Mouse (Mus musculus): Measurements from ENCODE around the gene Igf2. TPM values are rescaled to one million over a fixed set of nuclear protein-coding genes. Genes with fewer than 3 reads are reported as not detected.

Igf2 gene
- polyA plus RNA-seq, 1 experiment from 2014 or later: 815 TPM

DNA sequence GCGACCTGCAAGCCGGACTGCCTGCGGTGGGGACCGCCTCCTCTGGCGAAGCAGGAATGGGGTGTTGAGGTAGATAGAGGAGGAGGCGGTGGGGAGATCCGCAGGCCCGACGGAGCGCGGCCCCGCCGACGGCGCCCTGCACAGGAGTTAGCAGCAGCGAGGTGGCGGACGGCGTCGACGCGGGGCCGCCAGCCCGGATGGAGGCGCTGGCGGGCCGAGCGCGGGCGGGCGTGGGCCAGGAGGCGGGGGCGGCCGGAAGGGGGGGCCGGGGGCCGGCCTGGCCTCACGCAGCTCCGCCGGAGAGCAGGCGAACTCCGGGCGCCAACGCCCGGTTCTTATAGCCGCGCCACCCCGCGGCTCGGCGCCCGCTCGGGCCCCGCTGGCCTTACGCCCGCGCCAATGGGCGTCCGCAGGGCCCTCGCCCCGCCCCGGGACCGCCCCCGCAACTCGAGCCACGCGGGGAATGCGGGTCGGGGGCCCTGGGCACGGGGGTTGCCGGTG lies 7.4 kb downstream of the Igf2 start:
- Histone ChIP-seq H3K27ac (peak overlapping the region; percentile 98), H3K9ac (replicated peaks) (peak overlapping the region; percentile 96), H3K36me3 (peaks cover 28% of the 10 kb centered on the region), H3K27me3 (peaks cover 90% of the 10 kb centered on the region), H3K4me1 (replicated peaks) (peaks cover 29% of the 10 kb centered on the region), H3K4me3 (replicated peaks) (peak overlapping the region; percentile 66), H3K9me3 (no peaks in the 10 kb centered on the region), H3K4me2 (peak overlapping the region; percentile 66)
- ATAC-seq (ENCODE audit: insufficient number of reproducible peaks, insufficient read depth, low FRiP score, low TSS enrichment, low read depth): peak; percentile 72
- WGBS: 1% methylated on average over 41 of the region's 70 CpGs

DNA sequence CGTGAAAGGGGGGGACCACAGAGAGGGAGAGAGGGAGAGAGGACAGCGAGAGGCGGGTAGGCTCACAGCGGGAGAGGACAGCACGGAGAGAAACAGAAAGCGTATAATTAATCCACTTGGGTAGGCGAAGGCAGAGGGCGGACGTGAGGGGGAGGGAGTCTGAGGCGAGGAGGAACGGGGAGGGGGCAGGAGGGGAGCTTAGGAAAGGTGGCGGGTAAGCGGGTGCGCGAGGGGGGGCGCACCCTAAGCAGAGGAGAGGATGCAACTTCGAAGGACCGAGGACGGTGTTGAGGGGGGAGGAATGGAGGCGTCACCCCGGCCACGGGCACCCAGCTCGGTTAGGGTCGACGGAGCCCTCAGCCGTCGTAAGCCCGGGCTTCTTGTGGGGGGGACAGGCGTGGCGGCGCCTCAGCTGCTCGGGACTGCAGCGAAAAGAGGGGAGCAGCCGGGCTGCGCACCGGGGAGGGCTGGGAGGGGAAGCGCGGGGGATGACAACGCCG lies 7.9 kb downstream of the Igf2 start:
- Histone ChIP-seq H3K4me2 (peak overlapping the region; percentile 66), H3K9me3 (no peaks in the 10 kb centered on the region), H3K27ac (peak overlapping the region; percentile 98), H3K27me3 (peaks cover 90% of the 10 kb centered on the region), H3K4me3 (replicated peaks) (peak overlapping the region; percentile 66), H3K36me3 (peaks cover 33% of the 10 kb centered on the region), H3K4me1 (replicated peaks) (peaks cover 32% of the 10 kb centered on the region), H3K9ac (replicated peaks) (peak overlapping the region; percentile 96)
- WGBS: 1% methylated on average over 38 of the region's 40 CpGs
- peak; percentile 4; the same call in 1 of the 2 replicates for ATAC-seq (ENCODE audit: insufficient number of reproducible peaks, insufficient read depth, low FRiP score, low TSS enrichment, low read depth)

DNA sequence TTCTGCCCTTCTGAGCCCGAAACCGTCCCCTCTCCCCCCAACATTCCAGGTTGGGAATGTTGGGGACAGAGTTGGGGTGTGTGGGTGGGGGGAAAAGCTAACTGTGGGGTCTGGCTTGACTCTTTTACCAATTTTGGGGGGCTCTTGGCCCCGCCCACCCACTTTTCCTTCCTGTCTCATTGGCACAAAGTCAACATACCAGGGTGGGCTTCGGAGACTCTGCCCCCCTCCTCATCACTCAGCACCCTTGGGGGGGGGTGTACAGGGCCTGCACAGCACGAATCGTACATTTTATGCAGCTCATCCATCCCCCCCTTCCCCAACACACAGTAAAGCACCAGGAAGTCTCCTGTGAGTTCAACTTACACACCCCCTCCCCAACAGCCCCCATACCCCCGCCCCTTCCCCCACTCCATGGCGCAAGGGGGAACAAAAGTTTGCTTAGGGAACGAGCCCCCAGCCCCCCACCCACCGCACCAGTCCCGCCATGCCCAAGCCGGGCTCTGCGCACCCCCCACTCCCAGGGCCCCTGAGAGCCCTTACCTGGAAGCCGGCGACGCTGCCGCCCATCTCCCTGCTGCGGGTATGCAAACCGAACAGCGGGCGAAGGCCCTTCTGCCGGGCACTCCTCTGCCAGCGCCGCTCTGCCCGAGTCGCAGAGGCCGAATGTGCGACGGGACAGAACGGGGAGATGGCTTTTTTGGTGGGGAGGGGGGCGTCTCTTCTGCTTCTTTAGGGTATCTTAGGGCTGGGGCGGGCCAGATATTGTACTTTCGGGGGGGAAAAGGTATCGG lies 8.6 kb downstream of the Igf2 start:
- peaks cover 33% of the 10 kb centered on the region for H3K4me1 ChIP-seq (replicated peaks)
- under 1% methylated on average over 34 of the region's 34 CpGs for WGBS
- H3K36me3 ChIP-seq: peaks cover 38% of the 10 kb centered on the region
- peaks cover 88% of the 10 kb centered on the region for H3K27me3 ChIP-seq
- peak overlapping the region; percentile 98 for H3K27ac ChIP-seq
- H3K4me3 ChIP-seq (replicated peaks): peak overlapping the region; percentile 66
- no peaks in the 10 kb centered on the region for H3K9me3 ChIP-seq
- H3K4me2 ChIP-seq: peak overlapping the region; percentile 66
- peak overlapping the region; percentile 96 for H3K9ac ChIP-seq (replicated peaks)
- no peak for ATAC-seq (ENCODE audit: insufficient number of reproducible peaks, insufficient read depth, low FRiP score, low TSS enrichment, low read depth)

DNA sequence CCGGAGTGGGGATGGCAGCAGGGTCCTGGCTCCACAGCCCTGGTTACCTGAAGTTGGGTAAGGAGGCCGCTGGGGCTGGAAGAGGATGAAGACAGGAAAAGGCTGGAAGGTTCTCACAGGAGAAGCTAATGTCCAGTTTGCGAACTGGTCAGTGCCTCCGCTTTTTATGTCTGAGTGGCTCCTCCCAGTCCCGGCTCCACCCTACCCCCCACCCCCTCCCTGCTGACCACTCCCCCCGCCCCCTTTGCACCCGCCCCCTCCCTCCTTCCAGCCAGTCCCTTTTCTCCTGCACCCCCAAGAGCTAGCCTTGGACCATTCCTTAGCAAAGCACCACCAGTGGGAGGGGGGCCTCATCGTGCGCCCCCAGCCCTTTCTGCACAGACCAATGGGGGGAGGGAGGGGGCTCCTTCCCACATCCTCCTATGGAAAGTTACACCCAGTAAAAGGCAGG lies 9.2 kb downstream of the Igf2 start:
- Histone ChIP-seq H3K27me3 (peaks cover 88% of the 10 kb centered on the region), H3K36me3 (peaks cover 44% of the 10 kb centered on the region), H3K9ac (replicated peaks) (peak overlapping the region; percentile 96), H3K27ac (peak overlapping the region; percentile 98), H3K4me2 (peak overlapping the region; percentile 66), H3K4me1 (replicated peaks) (peaks cover 33% of the 10 kb centered on the region), H3K9me3 (no peaks in the 10 kb centered on the region), H3K4me3 (replicated peaks) (peak overlapping the region; percentile 66)
- 8% methylated on average over 7 of the region's 9 CpGs for WGBS
- ATAC-seq (ENCODE audit: insufficient number of reproducible peaks, insufficient read depth, low FRiP score, low TSS enrichment, low read depth): peak; percentile 21; the same call in 1 of the 2 replicates

DNA sequence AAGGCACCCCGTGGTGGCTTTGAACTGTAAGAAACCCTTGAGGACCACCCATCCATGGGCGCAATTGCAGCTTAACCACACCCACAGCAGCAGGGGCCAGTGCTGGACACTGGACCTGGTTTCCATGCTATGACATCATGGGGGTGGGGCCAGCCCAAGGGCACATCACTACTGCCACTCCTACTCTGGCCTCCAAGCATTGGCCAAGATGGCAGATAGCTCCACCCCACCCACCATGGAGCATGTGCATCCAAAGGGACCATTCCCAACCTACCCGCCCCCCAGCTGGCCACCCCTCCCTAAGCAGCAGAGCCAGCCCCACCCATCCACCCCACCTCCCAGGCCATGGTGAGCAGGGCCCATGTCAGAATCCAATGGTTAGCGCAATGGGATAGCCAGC lies 10.6 kb downstream of the Igf2 start:
- Histone ChIP-seq H3K27me3 (peaks cover 92% of the 10 kb centered on the region), H3K36me3 (peaks cover 56% of the 10 kb centered on the region), H3K9me3 (no peaks in the 10 kb centered on the region), H3K4me3 (replicated peaks) (peak overlapping the region; percentile 66), H3K4me1 (replicated peaks) (peaks cover 33% of the 10 kb centered on the region), H3K4me2 (peak overlapping the region; percentile 66), H3K9ac (replicated peaks) (peak overlapping the region; percentile 96), H3K27ac (peak overlapping the region; percentile 98)
- no peak for ATAC-seq (ENCODE audit: insufficient number of reproducible peaks, insufficient read depth, low FRiP score, low TSS enrichment, low read depth)
- WGBS: 19% methylated on average over 4 of the region's 4 CpGs

DNA sequence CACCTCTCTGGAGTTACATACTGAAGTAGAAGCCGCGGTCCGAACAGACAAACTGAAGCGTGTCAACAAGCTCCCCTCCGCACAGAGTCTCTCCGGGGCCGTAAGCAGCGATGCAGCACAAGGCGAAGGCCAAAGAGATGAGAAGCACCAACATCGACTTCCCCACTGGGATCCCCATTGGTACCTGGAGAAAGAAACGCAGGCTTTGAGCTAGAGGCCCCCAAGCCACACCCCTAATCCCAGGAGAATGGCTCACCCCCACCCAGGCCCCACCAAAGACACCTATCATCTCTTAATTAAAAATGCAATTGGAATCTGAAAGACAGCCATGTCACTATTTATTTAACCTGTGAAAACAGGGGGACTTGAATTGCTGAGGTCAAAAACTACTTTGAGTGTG lies 11.0 kb downstream of the Igf2 start:
- 8% methylated on average over 11 of the region's 11 CpGs for WGBS

DNA sequence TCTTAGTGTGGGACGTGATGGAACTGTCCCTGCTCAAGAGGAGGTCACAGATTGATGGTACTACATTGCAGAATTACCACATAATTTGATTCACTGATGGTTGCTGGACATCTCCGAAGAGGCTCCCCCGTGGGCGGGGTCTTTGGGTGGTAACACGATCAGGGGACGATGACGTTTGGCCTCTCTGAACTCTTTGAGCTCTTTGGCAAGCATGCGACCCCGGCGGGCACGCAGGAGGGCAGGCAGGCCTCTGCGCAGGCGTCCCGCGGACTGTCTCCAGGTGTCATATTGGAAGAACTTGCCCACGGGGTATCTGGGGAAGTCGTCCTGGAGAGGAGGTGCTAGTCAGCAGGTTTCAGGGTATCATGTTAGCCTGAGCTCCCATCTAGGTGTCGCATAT lies 12.9 kb downstream of the Igf2 start:
- Histone ChIP-seq H3K27me3 (peaks cover 72% of the 10 kb centered on the region), H3K9ac (replicated peaks) (peak overlapping the region; percentile 96), H3K4me3 (replicated peaks) (peak overlapping the region; percentile 66), H3K4me1 (replicated peaks) (peaks cover 22% of the 10 kb centered on the region), H3K36me3 (peaks cover 56% of the 10 kb centered on the region), H3K4me2 (peak overlapping the region; percentile 66), H3K9me3 (no peaks in the 10 kb centered on the region), H3K27ac (peak overlapping the region; percentile 66)
- 9% methylated on average over 18 of the region's 18 CpGs for WGBS
- no peak for ATAC-seq (ENCODE audit: insufficient number of reproducible peaks, insufficient read depth, low FRiP score, low TSS enrichment, low read depth)

More for the DNA sequence above, 11.0 kb downstream of the Igf2 start:
- H3K27me3 ChIP-seq: peaks cover 88% of the 10 kb centered on the region
- H3K4me2 ChIP-seq: peak overlapping the region; percentile 66
- H3K36me3 ChIP-seq: peaks cover 56% of the 10 kb centered on the region
- no peaks in the 10 kb centered on the region for H3K9me3 ChIP-seq
- peak overlapping the region; percentile 66 for H3K4me3 ChIP-seq (replicated peaks)
- peak overlapping the region; percentile 96 for H3K9ac ChIP-seq (replicated peaks)
- H3K27ac ChIP-seq: peak overlapping the region; percentile 66
- ATAC-seq (ENCODE audit: insufficient number of reproducible peaks, insufficient read depth, low FRiP score, low TSS enrichment, low read depth): no peak
- H3K4me1 ChIP-seq (replicated peaks): peaks cover 31% of the 10 kb centered on the region

DNA sequence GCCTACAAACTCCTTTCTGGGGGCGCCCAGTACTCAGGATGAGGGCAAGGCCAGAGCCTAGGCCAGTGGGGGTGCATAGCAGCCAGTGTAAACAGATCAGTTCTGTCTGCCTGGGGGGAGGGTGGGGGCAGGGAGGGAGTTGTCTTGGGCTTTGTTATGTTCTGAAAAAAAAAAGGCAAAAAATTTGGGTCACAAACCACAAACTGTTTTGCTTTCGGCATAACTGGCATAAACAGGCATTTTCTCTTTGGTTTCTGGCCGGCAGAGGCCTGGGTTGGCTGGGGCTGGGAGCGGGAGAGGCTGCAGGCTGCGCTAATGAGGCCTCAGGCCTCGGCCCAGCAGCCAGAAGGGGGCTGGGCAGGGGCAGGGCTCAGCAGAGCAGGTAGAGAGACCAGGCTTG lies 19.9 kb downstream of the Igf2 start:
- peak overlapping the region; percentile 73 for H3K27ac ChIP-seq
- 0 out of 2 replicates have a peak, but pooled peaks cover 5% of the 10 kb centered on the region for H3K9me3 ChIP-seq
- peaks cover 6% of the 10 kb centered on the region; the same call in 1 of the 2 replicates for H3K27me3 ChIP-seq
- no peak for ATAC-seq (ENCODE audit: insufficient number of reproducible peaks, insufficient read depth, low FRiP score, low TSS enrichment, low read depth)
- peaks cover 25% of the 10 kb centered on the region for H3K4me1 ChIP-seq (replicated peaks)
- no peak overlapping the region; the same call in 1 of the 2 replicates for H3K9ac ChIP-seq (replicated peaks)
- WGBS: 27% methylated on average over 6 of the region's 6 CpGs
- no peak overlapping the region for H3K4me3 ChIP-seq (replicated peaks)
- no peak overlapping the region for H3K4me2 ChIP-seq
- peaks cover 5% of the 10 kb centered on the region; the same call in 1 of the 2 replicates for H3K36me3 ChIP-seq

DNA sequence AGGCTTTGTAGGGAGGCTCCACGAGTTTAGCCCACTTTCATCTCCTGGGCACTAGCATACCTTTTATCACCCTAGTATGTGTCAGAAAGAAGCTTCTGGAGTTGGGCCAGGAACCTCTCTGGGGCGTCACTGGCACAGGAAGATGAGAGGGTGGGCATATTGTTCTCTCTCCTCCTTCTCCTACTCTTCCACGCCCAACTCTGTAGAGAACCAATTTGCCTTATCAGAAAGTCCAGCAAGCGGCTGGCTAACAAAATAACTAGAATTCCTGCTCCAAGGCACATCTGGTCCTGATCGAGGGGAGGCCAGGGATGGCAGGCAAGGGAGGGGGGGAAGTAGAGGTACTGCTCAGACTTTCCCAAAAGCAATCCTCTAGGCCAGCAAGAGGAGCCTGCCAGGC lies 21.6 kb downstream of the Igf2 start:
- H3K36me3 ChIP-seq: no peaks in the 10 kb centered on the region
- H3K4me3 ChIP-seq (replicated peaks): no peak overlapping the region
- H3K4me1 ChIP-seq (replicated peaks): peaks cover 25% of the 10 kb centered on the region
- no peak overlapping the region for H3K9ac ChIP-seq (replicated peaks)
- H3K4me2 ChIP-seq: no peak overlapping the region
- 0 out of 2 replicates have a peak, but pooled peaks cover 5% of the 10 kb centered on the region for H3K9me3 ChIP-seq
- 0 out of 2 replicates have a peak, but pooled peaks cover 2% of the 10 kb centered on the region for H3K27me3 ChIP-seq
- 13% methylated on average over 5 of the region's 5 CpGs for WGBS
- ATAC-seq (ENCODE audit: insufficient number of reproducible peaks, insufficient read depth, low FRiP score, low TSS enrichment, low read depth): no peak
- peak overlapping the region; percentile 74 for H3K27ac ChIP-seq

DNA sequence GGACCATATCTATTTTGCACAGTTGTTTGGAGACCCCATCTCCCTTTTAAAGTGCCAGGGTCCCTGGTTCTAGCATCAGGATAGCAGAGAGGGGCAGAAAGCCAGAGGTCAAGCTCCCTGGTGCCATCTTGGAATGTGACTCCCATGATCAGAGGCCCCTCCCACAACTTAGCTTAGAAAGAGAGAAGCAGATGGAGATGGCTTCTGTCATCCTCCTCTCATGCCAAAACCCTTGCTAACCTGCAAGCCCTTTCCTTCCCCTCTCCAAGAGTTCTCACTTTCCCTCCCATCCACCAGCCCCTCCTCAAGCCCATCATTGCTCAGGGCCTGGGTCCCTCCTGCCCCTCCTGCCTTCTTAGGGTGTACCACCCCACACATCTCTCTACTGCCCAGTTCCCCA lies 30.4 kb downstream of the Igf2 start:
- H3K27me3 ChIP-seq: 0 out of 2 replicates have a peak, but pooled peaks cover 5% of the 10 kb centered on the region
- H3K9ac ChIP-seq (replicated peaks): no peak overlapping the region
- no peak overlapping the region for H3K27ac ChIP-seq
- H3K36me3 ChIP-seq: no peaks in the 10 kb centered on the region
- H3K4me3 ChIP-seq (replicated peaks): no peak overlapping the region
- no peak for ATAC-seq (ENCODE audit: insufficient number of reproducible peaks, insufficient read depth, low FRiP score, low TSS enrichment, low read depth)
- no peak overlapping the region for H3K4me2 ChIP-seq
- H3K4me1 ChIP-seq (replicated peaks): peaks cover 11% of the 10 kb centered on the region
- no peaks in the 10 kb centered on the region for H3K9me3 ChIP-seq

DNA sequence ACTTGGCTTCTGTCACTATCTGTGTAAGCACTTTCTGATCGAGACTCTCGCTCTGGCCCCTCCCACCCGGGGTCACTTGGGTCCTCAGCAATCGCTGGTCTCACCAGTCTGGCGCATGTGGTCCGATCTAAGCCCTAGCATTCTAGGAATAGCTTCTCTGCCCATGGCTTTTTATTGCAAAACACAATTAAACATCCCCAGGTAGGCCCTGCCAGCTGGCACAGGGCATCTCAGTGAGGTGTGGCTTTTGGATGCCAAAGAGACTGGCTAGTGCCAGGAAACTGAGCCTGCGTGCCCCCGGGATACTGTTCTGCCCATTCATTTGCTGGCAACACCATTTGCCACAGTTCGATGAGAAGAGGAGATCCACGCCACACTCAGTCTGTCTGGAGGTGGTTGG lies 35.9 kb downstream of the Igf2 start:
- H3K4me1 ChIP-seq (replicated peaks): no peaks in the 10 kb centered on the region
- H3K4me3 ChIP-seq (replicated peaks): no peak overlapping the region
- H3K27ac ChIP-seq: no peak overlapping the region
- no peak overlapping the region for H3K4me2 ChIP-seq
- no peak for ATAC-seq (ENCODE audit: insufficient number of reproducible peaks, insufficient read depth, low FRiP score, low TSS enrichment, low read depth)
- no peak overlapping the region for H3K9ac ChIP-seq (replicated peaks)
- no peaks in the 10 kb centered on the region for H3K36me3 ChIP-seq
- H3K9me3 ChIP-seq: no peaks in the 10 kb centered on the region
- 86% methylated on average over 10 of the region's 10 CpGs for WGBS
- H3K27me3 ChIP-seq: no peaks in the 10 kb centered on the region

Measured in limb, embryonic 12.5 days (tissue).